Mouse (Mus musculus) adrenal gland, adult 8-10 months (tissue): ENCODE data around the gene Serpina3m. TPM values are rescaled to one million over a fixed set of nuclear protein-coding genes. Genes with fewer than 3 reads are reported as not detected.
"Not testable (repeated sequence)": the region's sequence is repeated elsewhere in the genome, so short reads cannot be mapped to it uniquely, and the experiment has no call there.

Experiments
- DNase-seq: peaks from one replicate; pipeline ENCODE4 v3.0.0; 2022
- total RNA-seq, 4 experiments: library from RNA; stranded (reverse); gene quantifications; 2 replicates each; pipeline ENCODE4 v1.2.4; 2022

The Serpina3m gene
- total RNA-seq, 4 experiments from 2014 or later: 0.74 to 2.5 (median 1.1) TPM

DNA sequence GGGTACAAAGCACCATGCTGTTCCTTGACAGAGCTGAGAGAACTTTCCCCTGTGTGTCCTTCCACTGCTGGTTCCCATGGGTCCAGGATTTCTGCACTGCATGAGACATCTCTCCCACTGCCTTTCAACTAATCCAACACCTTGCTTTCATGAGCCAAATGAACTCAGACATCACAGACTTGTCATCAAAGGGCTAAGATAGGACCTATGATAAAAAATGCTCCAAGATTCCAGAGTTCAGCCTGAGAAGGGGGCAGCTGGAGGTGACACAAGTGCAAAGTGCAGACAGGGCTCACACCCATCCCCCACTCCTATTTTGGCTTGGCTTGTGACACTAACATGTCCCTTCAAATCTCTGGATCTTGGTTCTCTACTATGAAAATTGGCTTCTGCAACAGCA lies 50.2 kb downstream of the Serpina3m start:
- no peak for DNase-seq

DNA sequence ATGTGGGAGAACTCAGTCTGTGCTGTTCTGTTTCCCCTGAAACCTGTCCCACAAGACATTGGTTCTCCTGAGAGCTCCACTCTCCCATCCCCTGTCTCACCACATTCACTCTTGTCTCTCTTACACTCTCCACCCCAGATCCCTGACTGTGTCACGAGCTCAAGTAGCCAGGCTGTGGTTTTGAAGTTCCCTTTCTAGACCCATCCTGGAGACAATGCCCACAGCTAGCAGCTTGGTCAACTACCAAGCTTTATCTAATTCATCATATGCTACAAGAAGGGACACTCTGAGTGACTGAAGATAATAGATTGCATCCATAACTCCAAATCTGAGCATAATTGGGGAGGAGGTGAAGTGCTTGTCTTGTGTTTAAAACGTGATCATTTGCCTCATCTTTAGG lies 52.8 kb downstream of the Serpina3m start:
- DNase-seq: not testable (repeated sequence)

- DNase-seq: no peak
Observed at GRCm38 (mm10) chr12:104403968-104404367, 65.7 kb downstream of the Serpina3m start.

GRCm38 (mm10) chr12:104406454-104406885 lies 68.2 kb downstream of the Serpina3m start, which contains the start of gene Serpina3n:
TSS of gene Serpina3n (plus strand) at chr12:104406729.
- DNase-seq: no peak

- DNase-seq: no peak
Observed at GRCm38 (mm10) chr12:104412507-104412906, 74.2 kb downstream of the Serpina3m start.

- no peak for DNase-seq
Observed at GRCm38 (mm10) chr12:104414576-104414975, 76.3 kb downstream of the Serpina3m start.

DNA sequence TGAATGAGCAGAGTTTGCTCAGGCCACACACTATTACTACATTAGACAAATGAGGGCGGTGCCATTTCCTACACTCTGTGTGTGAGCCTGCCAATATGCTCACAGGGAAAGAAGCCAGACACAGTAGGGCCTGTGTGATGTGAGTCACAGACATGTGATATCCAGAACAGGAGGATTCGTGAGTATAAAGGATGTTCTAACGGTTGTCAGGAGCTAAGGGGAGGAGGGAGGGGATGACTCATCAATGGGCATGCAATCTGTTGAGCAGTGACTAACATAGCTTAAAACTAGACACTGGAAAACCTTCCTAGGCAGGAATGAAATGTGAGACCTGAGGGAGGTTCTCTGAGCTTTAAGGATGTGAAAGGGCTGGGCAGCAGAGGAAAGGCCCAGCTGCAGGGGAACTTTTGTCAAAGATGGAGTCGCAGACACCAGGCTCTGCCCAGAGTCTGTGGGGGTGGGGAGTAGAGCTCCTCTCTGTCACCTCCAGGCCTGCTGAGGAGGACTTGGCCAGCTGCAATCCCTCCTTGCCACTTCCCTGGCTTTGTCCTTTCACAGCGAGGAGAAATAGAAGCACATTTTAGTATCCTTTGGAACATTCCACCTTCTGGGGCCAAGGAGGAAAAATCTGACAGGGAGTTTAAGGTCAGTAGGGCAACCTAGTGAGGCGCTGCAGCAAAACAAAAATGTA lies 77.5 kb downstream of the Serpina3m start:
- DNase-seq: peak; percentile 46

GRCm38 (mm10) chr12:104418340-104419135 lies 80.3 kb downstream of the Serpina3m start:
- peak; percentile 46 for DNase-seq

- no peak for DNase-seq
Observed at GRCm38 (mm10) chr12:104419136-104419462, 80.8 kb downstream of the Serpina3m start.

GRCm38 (mm10) chr12:104422615-104423392 lies 84.5 kb downstream of the Serpina3m start:
- peak; percentile 19 for DNase-seq

DNA sequence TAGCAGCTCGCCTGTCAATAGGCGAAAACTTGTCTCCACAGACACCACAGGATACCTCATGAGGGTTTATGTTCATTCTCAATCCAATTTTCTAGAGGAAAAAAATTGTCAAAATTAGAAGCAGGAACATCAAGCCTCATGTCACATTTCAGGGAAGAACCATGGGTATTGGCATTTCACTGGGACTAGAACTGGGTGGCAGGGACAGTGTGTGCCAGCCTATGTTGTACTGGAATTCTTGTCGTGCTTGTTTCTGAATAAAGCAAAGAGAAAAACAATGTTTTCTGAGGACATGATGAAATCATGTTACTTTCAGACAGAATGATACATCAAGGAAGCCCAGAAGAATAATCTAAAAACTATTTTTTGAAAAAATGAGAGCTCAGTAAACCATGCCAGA lies 87.3 kb downstream of the Serpina3m start:
- DNase-seq: no peak

DNA sequence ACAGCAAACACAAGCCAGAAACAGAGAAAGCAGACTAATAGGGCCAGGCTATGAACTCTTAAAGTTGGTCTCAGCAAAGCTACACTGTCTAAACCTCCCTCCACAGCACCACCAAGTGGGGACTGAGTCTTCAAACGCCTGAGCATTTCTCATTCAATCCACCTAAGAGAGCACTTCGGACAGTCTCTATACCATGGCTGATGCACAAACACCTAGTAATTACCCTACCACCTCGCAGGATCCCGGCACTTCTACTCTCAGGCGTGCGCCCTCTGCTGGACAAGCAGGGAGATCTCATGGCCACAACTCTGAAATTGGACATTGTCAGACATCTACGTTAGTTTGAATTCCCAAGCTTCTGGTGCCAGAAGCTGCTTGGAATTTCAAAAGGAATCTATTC lies 88.6 kb downstream of the Serpina3m start:
- no peak for DNase-seq

DNA sequence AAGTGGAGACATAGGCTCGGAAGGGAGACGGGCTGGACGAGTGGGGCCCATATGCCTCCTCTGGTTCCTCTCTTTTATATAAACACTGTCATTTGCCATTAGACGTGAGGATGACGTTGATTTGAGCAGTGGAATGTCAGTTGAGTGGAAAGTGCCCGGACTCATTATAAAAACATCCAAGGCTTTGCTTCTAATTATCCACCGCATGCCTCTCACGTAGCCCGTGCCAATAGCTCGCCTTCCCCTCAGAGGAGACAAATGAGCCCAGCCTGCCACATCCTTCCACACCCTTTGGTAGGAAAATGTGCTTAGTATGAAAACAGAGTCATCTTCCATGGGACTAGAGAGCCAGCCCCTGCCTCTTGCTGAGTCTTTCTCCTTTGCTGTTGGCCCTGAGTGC lies 93.1 kb downstream of the Serpina3m start:
- no peak for DNase-seq

DNA sequence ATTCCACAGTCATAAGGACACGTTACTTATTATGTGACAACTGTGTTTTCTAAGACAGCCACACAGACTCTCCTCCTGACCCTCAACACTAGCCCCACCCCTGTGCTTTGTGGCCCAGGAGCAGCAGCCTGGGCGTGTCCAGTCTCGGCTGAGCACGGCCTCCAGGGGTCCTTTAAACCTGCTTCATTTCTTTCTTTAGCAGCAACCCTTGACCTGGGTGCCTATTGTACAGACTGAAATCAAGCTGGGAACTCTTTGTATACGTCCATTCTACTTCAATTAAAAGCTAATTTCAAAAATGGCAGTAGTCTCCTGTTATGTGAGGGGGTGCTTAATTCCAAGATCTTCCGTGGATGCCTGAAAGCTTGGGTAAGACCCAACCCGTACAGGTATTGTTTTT lies 94.9 kb downstream of the Serpina3m start:
- DNase-seq: no peak

DNA sequence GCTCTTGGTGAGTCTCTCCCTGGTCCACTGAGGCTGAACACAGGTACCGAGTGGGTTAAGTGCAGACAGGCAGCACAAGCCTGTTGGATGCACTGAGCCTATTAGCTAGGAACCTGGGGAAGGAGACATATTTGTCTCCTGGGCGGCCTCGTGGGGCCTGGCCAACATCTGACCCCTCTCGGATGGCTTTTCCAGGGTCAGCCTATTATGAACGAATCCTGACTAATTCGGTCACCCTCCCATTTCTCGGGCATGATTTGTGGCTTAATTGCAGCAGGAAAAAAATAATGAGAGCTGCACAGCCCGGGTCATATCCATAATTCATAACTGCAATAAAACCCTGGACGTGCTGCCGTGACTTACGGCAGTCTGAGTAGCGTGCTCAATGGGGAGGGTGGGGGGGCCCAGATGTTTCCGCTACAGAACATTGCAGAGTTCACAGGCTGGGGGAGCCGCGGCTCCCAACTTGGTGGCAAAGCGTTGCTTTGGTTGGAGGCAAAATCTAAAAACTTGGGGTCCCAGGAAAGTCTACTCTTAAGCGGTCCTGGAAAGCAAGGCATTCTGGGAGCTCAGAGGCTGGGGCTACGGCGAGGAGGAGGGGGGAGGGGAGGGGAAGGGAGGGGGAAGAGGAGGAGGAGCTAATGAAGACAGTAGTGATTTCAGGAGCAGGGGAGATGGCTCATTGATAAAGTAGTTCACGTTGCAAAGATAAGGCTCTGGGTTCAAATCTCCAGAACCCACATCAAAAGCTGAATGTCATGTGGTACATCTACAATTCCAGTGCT lies 95.9 kb downstream of the Serpina3m start:
- peak; percentile 38 for DNase-seq

- DNase-seq: peak; percentile 55
Observed at GRCm38 (mm10) chr12:104440087-104440760, 101.9 kb downstream of the Serpina3m start.

DNA sequence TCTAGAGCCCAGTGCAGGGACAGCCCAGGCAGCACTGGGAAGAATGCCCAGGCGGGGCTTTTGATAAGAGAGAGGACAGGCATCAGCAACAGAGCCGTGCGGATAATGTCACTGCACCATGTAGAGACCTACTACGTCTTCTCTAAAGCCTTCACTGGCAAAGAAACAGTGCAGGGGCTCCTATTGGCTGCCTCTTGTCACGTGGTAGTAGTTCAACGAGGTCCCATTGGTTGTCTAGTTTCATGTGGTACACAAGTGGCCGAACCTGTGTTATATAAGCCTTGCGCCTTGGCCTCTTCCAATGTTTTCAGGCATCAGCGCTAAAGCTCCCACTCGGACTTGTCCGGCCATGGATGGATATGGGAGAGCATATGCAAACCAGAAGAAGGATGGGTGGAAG lies 105.4 kb downstream of the Serpina3m start:
- DNase-seq: no peak
